Mouse (Mus musculus) c-Kit-positive CD71-negative TER-119-negative erythroid progenitor cells, embryonic 14.5 days (primary cell): Measurements from ENCODE around the gene Ralgapa1.

ENCODE experiments used
- DNase-seq: peaks from one replicate; pipeline ENCODE4 v3.0.0-alpha.2; 2013; ENCODE audit warnings: low read depth

The Ralgapa1 gene

GRCm38 (mm10) chr12:55820661-55821314, at the start of gene Ralgapa1:
Ralgapa1 (minus strand) TSS chr12:55821167.
- peak; percentile 87 for DNase-seq

GRCm38 (mm10) chr12:55869622-55870322, 48.8 kb upstream of the Ralgapa1 start:
- DNase-seq: peak; percentile 20

- no peak for DNase-seq
These were observed 46.8 kb upstream of the Ralgapa1 start for GRCm38 (mm10) chr12:55867738-55868137.

GRCm38 (mm10) chr12:55860631-55861030, 39.7 kb upstream of the Ralgapa1 start:
- no peak for DNase-seq

GRCm38 (mm10) chr12:55859409-55860349, 38.7 kb upstream of the Ralgapa1 start:
- DNase-seq: no peak

GRCm38 (mm10) chr12:55850650-55851049, 29.7 kb upstream of the Ralgapa1 start:
- DNase-seq: no peak

- DNase-seq: no peak
These were observed 26.9 kb upstream of the Ralgapa1 start for GRCm38 (mm10) chr12:55847851-55848250.

- peak; percentile 18 for DNase-seq
These were observed 25.8 kb upstream of the Ralgapa1 start for GRCm38 (mm10) chr12:55846741-55847140.

GRCm38 (mm10) chr12:55837495-55837894, 16.5 kb upstream of the Ralgapa1 start:
- DNase-seq: no peak

GRCm38 (mm10) chr12:55836199-55836951, 15.4 kb upstream of the Ralgapa1 start, which contains the start of gene Brms1l:
Brms1l (plus strand) TSS chr12:55836324.
- DNase-seq: peak; percentile 95

- no peak for DNase-seq
These were observed 14.9 kb upstream of the Ralgapa1 start for GRCm38 (mm10) chr12:55835857-55836198.

- no peak for DNase-seq
These were observed 13.9 kb upstream of the Ralgapa1 start for GRCm38 (mm10) chr12:55834891-55835290.

GRCm38 (mm10) chr12:55833906-55834625, 13.1 kb upstream of the Ralgapa1 start:
- no peak for DNase-seq

GRCm38 (mm10) chr12:55832961-55833360, 12.0 kb upstream of the Ralgapa1 start:
- no peak for DNase-seq

GRCm38 (mm10) chr12:55831101-55831500, 10.1 kb upstream of the Ralgapa1 start:
- no peak for DNase-seq

- DNase-seq: no peak
These were observed 4.6 kb upstream of the Ralgapa1 start for GRCm38 (mm10) chr12:55825537-55825936.

- no peak for DNase-seq
These were observed 3.1 kb upstream of the Ralgapa1 start for GRCm38 (mm10) chr12:55824027-55824426.

- DNase-seq: no peak
These were observed 777 bp downstream of the Ralgapa1 start for GRCm38 (mm10) chr12:55820119-55820660.

GRCm38 (mm10) chr12:55816488-55816887, 4.5 kb downstream of the Ralgapa1 start:
- DNase-seq: no peak

- DNase-seq: no peak
These were observed 15.9 kb downstream of the Ralgapa1 start for GRCm38 (mm10) chr12:55805035-55805434.

GRCm38 (mm10) chr12:55801131-55801530, 19.8 kb downstream of the Ralgapa1 start:
- DNase-seq: no peak
